Mouse (Mus musculus) C2C12 (cell line): ENCODE data around the gene Prrc2b. TPM values are rescaled to one million over a fixed set of nuclear protein-coding genes. Genes with fewer than 3 reads are reported as not detected.

Experiments used
- H3K27me3 ChIP-seq: one replicate; pipeline ENCODE4 v1.6.1; 2011; ENCODE audit not compliant: control insufficient read depth, insufficient read depth, insufficient read length
- H3K36me3 ChIP-seq: one replicate; pipeline ENCODE4 v1.6.1; 2011; ENCODE audit not compliant: control insufficient read depth, insufficient read depth
- H3K4me3 ChIP-seq: one replicate; pipeline ENCODE4 v1.5.1; 2011; ENCODE audit warnings: mild to moderate bottlenecking, control low read depth; ENCODE audit not compliant: poor library complexity, insufficient read depth, severe bottlenecking
- H3K79me2 ChIP-seq: one replicate; pipeline ENCODE4 v1.6.1; 2011; ENCODE audit not compliant: control insufficient read depth, insufficient read depth
- H3K79me3 ChIP-seq: one replicate; pipeline ENCODE4 v1.6.1; 2011; ENCODE audit warnings: low read depth, control low read depth
- H3ac ChIP-seq: one replicate; pipeline ENCODE3; 2011; ENCODE audit warnings: low read depth; ENCODE audit not compliant: control insufficient read depth, insufficient read length
- CEBPB ChIP-seq: IDR thresholded peaks from one replicate; pipeline ENCODE4 v1.6.1; 2011; ENCODE audit warnings: low read depth, mild to moderate bottlenecking, control low read depth, moderate library complexity
- CTCF ChIP-seq: IDR thresholded peaks from one replicate; pipeline ENCODE4 v1.5.1; 2011; ENCODE audit not compliant: control insufficient read depth, insufficient read depth, insufficient read length
- FOSL1 ChIP-seq: IDR thresholded peaks from one replicate; pipeline ENCODE4 v1.8.0; 2011; ENCODE audit warnings: mild to moderate bottlenecking, low read length; ENCODE audit not compliant: poor library complexity, insufficient read depth, severe bottlenecking
- MAX ChIP-seq: IDR thresholded peaks from one replicate; pipeline ENCODE4 v1.6.1; 2011; ENCODE audit warnings: mild to moderate bottlenecking, control low read depth
- MYOD1 ChIP-seq: IDR thresholded peaks from one replicate; pipeline ENCODE4 v1.6.1; 2011; ENCODE audit warnings: low read depth; ENCODE audit not compliant: control insufficient read depth, insufficient read length
- MYOG ChIP-seq: IDR thresholded peaks from one replicate; pipeline ENCODE4 v1.6.1; 2011; ENCODE audit not compliant: control insufficient read depth, insufficient read length; ENCODE audit errors: extremely low read depth
- USF1 ChIP-seq: IDR thresholded peaks from one replicate; pipeline ENCODE4 v1.6.1; 2011; ENCODE audit warnings: low read depth, mild to moderate bottlenecking, control low read depth, moderate library complexity
- polyA plus RNA-seq: library from polyadenylated mRNA; unstranded; fragments of >200 nt; fragmentation: generic; extraction: Trizol; gene quantifications from one replicate; pipeline ENCODE4 v1.2.1, GENCODE M21; 2012; ENCODE audit warnings: missing spikeins

Gene Prrc2b
- polyA plus RNA-seq, 1 experiment: 45.0 TPM

DNA sequence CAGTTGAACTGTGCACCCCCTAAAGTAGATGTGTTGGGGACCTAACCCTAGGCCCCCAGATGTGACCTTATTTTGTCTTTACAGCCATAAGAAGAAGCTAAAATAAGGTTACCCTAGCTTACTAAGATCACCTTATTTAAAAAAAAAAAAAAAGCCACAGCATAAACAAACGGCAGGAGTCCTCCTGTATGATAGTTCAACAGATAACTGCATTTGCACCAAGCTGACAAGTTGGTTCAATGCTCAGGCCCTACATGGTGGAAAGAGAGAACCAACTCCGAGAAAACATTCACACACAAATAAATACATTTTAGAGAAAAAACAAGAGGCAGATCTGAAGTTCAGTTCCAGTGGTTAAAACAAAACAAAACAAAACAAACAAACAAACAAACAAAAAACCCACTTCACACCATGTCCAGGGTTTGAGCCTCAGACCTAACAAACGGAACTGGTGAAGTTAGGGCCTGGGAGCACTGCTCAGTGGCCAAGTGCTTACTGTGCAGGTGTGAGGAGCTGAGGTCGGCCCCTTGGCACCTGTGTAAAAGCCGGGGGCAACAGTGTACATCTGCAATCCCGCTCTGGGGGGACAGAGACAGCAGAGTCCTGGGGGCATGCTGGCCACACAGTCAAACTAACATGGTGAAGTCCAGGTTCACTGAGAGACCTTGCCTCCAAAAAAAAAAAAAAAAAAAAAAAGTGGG, 18.9 kb upstream of the Prrc2b start:
- TF ChIP-seq USF1: no peak
- TF ChIP-seq MAX: no peak
- no peak for TF ChIP-seq FOSL1
- no peak for TF ChIP-seq CEBPB
- no peak for TF ChIP-seq MYOG
- TF ChIP-seq MYOD1: no peak
- no peak for TF ChIP-seq CTCF
- H3K79me3 ChIP-seq: no peaks in the 10 kb centered on the region
- H3K27me3 ChIP-seq: no peaks in the 10 kb centered on the region
- no peaks in the 10 kb centered on the region for H3K79me2 ChIP-seq
- no peak overlapping the region for H3K4me3 ChIP-seq
- no peak overlapping the region for H3ac ChIP-seq
- no peaks in the 10 kb centered on the region for H3K36me3 ChIP-seq

DNA sequence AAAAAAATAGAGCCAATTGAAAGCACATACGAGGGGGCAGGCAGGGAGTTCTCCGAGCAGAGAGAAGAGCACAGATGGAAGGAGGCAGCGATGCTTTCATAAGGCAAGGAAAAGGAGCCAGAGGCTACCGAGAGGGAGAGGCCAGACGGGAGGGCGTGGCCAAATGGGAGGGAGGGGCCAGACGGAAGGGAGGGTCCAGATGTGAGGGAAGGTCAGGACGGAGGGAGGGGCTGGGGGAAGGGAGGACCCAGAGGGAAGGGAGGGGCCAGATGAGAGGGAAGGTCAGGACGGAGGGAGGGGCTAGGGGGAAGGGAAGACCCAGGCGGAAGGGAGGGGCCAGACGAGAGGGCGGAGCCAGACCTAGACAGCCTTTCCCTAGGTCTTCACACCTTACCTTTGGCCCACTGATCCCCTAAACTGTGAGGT, 18.3 kb upstream of the Prrc2b start:
- no peak overlapping the region for H3ac ChIP-seq
- no peaks in the 10 kb centered on the region for H3K79me2 ChIP-seq
- H3K4me3 ChIP-seq: no peak overlapping the region
- no peaks in the 10 kb centered on the region for H3K36me3 ChIP-seq
- no peaks in the 10 kb centered on the region for H3K27me3 ChIP-seq
- H3K79me3 ChIP-seq: no peaks in the 10 kb centered on the region
- TF ChIP-seq MAX: no peak
- no peak for TF ChIP-seq USF1
- TF ChIP-seq CEBPB: no peak
- no peak for TF ChIP-seq MYOG
- no peak for TF ChIP-seq CTCF
- TF ChIP-seq FOSL1: no peak
- TF ChIP-seq MYOD1: no peak

DNA sequence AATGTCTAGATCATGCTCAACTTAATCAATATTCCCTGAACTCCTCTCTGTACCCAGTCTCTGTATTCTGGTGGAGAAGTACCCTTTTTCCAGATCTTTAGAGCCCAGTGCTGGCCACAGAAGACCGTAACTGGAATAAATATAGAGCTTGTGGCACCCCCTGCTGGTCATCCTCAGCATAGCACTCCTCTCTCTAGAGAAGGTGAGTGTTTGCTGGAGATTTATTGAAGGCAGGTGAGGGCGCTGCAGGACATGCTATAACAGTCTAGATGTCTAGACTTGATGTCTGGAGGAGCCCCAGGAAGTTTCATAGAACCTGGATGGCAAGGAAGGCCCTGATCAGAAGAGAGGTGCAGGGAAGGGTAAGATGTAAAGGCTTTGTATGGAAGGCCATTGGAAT, 16.8 kb upstream of the Prrc2b start:
- H3K4me3 ChIP-seq: no peak overlapping the region
- H3K79me2 ChIP-seq: no peaks in the 10 kb centered on the region
- no peaks in the 10 kb centered on the region for H3K27me3 ChIP-seq
- TF ChIP-seq USF1 (no peak), CTCF (peak; percentile 65), CEBPB (no peak), MYOD1 (no peak)
- H3K79me3 ChIP-seq: no peaks in the 10 kb centered on the region
- no peaks in the 10 kb centered on the region for H3K36me3 ChIP-seq
- H3ac ChIP-seq: no peak overlapping the region

DNA sequence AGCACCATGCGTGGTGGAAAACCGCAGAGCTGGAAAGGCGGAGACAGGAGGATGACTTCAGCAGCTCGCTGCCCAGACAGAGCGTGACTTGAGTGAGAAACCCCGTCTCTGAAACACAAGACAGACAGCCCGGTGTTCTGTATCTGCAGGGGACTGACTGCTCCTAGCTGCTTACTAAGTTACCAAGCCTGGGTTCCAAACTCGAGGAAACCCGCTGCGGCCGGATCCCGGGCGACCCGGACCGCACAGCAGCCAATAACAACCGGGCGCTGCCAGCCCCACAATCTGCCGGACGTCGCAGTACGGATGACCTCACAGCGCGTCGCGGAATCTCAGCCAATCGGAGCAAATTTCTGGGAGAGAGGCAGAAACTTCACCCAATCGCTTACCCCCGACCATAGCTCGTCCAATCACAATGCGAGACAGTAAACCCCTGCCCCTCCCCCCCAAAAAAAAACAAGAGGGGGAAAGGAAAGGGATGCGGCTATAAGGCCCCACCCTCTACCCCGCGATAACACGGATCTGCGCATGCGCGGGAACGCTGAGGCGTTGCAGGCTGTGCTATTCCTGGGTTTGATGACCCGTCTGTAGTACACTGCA, 13.1 kb upstream of the Prrc2b start:
- no peaks in the 10 kb centered on the region for H3K36me3 ChIP-seq
- H3K79me3 ChIP-seq: no peaks in the 10 kb centered on the region
- H3K79me2 ChIP-seq: no peaks in the 10 kb centered on the region
- TF ChIP-seq USF1: no peak
- no peak for TF ChIP-seq CEBPB
- TF ChIP-seq FOSL1: no peak
- no peak for TF ChIP-seq MYOG
- no peak for TF ChIP-seq MAX
- no peak for TF ChIP-seq MYOD1
- no peaks in the 10 kb centered on the region for H3K27me3 ChIP-seq
- peak overlapping the region; percentile 79 for H3ac ChIP-seq
- peak overlapping the region; percentile 41 for H3K4me3 ChIP-seq

DNA sequence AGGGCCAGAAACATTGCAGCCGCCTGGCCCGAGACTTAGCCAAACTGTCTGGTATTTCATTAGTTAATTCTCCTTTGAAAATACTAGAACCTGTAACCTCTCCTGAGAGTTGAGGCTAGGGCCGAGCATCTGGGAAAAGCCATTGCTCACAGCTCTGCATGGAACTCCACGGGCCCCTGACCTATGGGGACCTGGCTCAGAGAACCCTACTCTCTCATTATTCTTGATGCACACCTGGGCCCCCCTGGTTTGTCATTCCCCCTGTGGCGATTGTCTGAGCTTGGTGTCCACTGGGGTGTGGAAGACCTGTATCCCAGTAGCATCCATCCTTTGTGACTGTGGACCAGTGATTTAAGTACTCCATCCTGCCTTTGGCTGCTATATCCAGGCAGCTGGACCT, 11.5 kb upstream of the Prrc2b start:
- no peaks in the 10 kb centered on the region for H3K79me3 ChIP-seq
- no peak for TF ChIP-seq FOSL1
- TF ChIP-seq MAX: no peak
- TF ChIP-seq MYOD1: no peak
- no peak for TF ChIP-seq USF1
- TF ChIP-seq MYOG: no peak
- no peak for TF ChIP-seq CTCF
- TF ChIP-seq CEBPB: no peak
- H3K4me3 ChIP-seq: no peak overlapping the region
- H3K27me3 ChIP-seq: no peaks in the 10 kb centered on the region
- H3K79me2 ChIP-seq: no peaks in the 10 kb centered on the region
- H3ac ChIP-seq: no peak overlapping the region
- H3K36me3 ChIP-seq: no peaks in the 10 kb centered on the region

DNA sequence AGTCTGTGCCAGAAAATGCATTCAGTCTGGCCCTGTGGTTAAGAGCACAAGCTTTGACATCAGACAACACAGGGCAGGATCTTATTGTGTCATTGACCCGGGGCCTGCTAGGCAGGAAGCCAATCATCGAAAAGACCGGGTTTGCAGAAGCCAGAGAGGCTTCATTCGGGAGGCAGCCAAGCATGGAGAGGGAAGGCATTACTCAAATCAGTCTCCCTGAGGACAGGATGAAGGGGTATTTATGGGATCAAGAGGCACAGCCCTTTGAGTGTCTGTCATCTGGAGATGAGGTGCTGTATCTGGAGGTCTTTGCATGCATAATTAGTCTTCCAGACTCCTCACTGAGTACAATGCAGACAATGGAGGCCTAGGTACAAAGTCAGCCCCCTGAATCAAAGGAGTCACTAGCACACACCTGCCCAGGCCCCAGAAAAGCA, 10.4 kb upstream of the Prrc2b start:
- Histone ChIP-seq H3K79me3 (no peaks in the 10 kb centered on the region), H3K4me3 (no peak overlapping the region), H3K27me3 (no peaks in the 10 kb centered on the region), H3K79me2 (no peaks in the 10 kb centered on the region), H3ac (no peak overlapping the region), H3K36me3 (no peaks in the 10 kb centered on the region)
- no peak for TF ChIP-seq MYOD1
- TF ChIP-seq CEBPB: no peak
- TF ChIP-seq CTCF: no peak
- TF ChIP-seq USF1: no peak
- no peak for TF ChIP-seq MYOG
- TF ChIP-seq FOSL1: no peak
- TF ChIP-seq MAX: no peak
